In genomic region chr2:140395179-140395578, GRCm38 (mm10) we compare ENCODE assay signal across 8 mouse cellular contexts. TPM values are rescaled to one million over a fixed set of nuclear protein-coding genes. Genes with fewer than 3 reads are reported as not detected.
A peak's percentile ranks its signal among the peaks of the same experiment; 100 is the strongest.
DNase-seq lines count a peak whose midpoint lies in the region; ATAC-seq and TF ChIP-seq lines count a peak whose summit lies in the region.

TSS of gene Macrod2 (plus strand) at chr2:140395309.

- no peaks in the 10 kb centered on the region for H3K4me1 ChIP-seq in heart, embryonic 12.5 days (replicated peaks)
- H3K4me1 ChIP-seq in kidney, embryonic 16.5 days (ENCODE audit: insufficient read depth, low read length): 0 out of 2 replicates have a peak, but pooled peaks cover 4% of the 10 kb centered on the region

- under 1% methylated on average over 47 of the region's 47 CpGs for WGBS in heart, embryonic 12.5 days
- WGBS in kidney, embryonic 16.5 days: under 1% methylated on average over 41 of the region's 47 CpGs

- no peaks in the 10 kb centered on the region for H3K79me2 ChIP-seq in C2C12 (ENCODE audit: control insufficient read depth, insufficient read depth)

- peak within 1 kb of the TSS; percentile 54; the same call in 1 of the 2 replicates for H3K27ac ChIP-seq in heart, embryonic 12.5 days (ENCODE audit: poor library complexity, severe bottlenecking)
- H3K27ac ChIP-seq in kidney, embryonic 16.5 days (ENCODE audit: low read length): no peak within 1 kb of the TSS

- peak; percentile 99 for ATAC-seq in heart, embryonic 12.5 days (ENCODE audit: insufficient number of reproducible peaks, low FRiP score)
- peak; percentile 100 for ATAC-seq in kidney, embryonic 16.5 days (ENCODE audit: low FRiP score, low TSS enrichment)
- peak; percentile 80 for ATAC-seq in monocyte, adult 5-6 weeks (replicated peaks; ENCODE audit: insufficient number of reproducible peaks, low FRiP score, low TSS enrichment, poor library complexity, severe bottlenecking)

- no peaks in the 10 kb centered on the region for H3K36me3 ChIP-seq in C2C12 (ENCODE audit: control insufficient read depth, insufficient read depth)
- H3K36me3 ChIP-seq in heart, embryonic 12.5 days: no peaks in the 10 kb centered on the region
- no peaks in the 10 kb centered on the region for H3K36me3 ChIP-seq in kidney, embryonic 16.5 days (ENCODE audit: insufficient read depth, low read length)

- DNase-seq in c-Kit-negative CD71-positive TER-119-positive erythroid progenitor cells, embryonic 14.5 days (ENCODE audit: low read depth, low spot score): peak; percentile 84
- DNase-seq in fat pad, adult 2 months (ENCODE audit: extremely low read depth, low read depth, low spot score): peak; percentile 26
- DNase-seq in liver: peak; percentile 98
- peak; percentile 83 to 87 for DNase-seq in spleen, postnatal 36 days (ENCODE audit: low spot score in 2 of 2)

- peak within 1 kb of the TSS; percentile 18 for H3ac ChIP-seq in C2C12 (ENCODE audit: control insufficient read depth, insufficient read length, low read depth)

- H3K79me3 ChIP-seq in C2C12 (ENCODE audit: low read depth): no peaks in the 10 kb centered on the region

- H3K4me3 ChIP-seq in C2C12 (ENCODE audit: insufficient read depth, poor library complexity, severe bottlenecking): peak within 1 kb of the TSS; percentile 2
- H3K4me3 ChIP-seq in heart, embryonic 12.5 days: peak within 1 kb of the TSS; percentile 71
- peak within 1 kb of the TSS; percentile 81 for H3K4me3 ChIP-seq in kidney, embryonic 16.5 days (ENCODE audit: low read length)

- H3K27me3 ChIP-seq in C2C12 (ENCODE audit: control insufficient read depth, insufficient read depth, insufficient read length): peaks cover 6% of the 10 kb centered on the region
- H3K27me3 ChIP-seq in heart, embryonic 12.5 days (replicated peaks): no peaks in the 10 kb centered on the region
- H3K27me3 ChIP-seq in kidney, embryonic 16.5 days (ENCODE audit: insufficient read depth, low read length): no peaks in the 10 kb centered on the region

- no peaks in the 10 kb centered on the region for H3K9me3 ChIP-seq in heart, embryonic 12.5 days (replicated peaks)
- H3K9me3 ChIP-seq in kidney, embryonic 16.5 days (ENCODE audit: low read length): no peaks in the 10 kb centered on the region

- H3K9ac ChIP-seq in heart, embryonic 12.5 days: peak within 1 kb of the TSS; percentile 80
- H3K9ac ChIP-seq in kidney, embryonic 16.5 days (replicated peaks; ENCODE audit: low read length): peak within 1 kb of the TSS; percentile 73

- no peak for TF ChIP-seq CTCF in C2C12 (IDR thresholded peaks at IDR 0.05; ENCODE audit: control insufficient read depth, insufficient read depth, insufficient read length)

- H3K4me2 ChIP-seq in heart, embryonic 12.5 days: peak within 1 kb of the TSS; percentile 80
- H3K4me2 ChIP-seq in kidney, embryonic 16.5 days (replicated peaks; ENCODE audit: low read depth, low read length): peak within 1 kb of the TSS; percentile 95

TF ChIP-seq in C2C12, 6 proteins besides CTCF, POLR2A, EP300 and RAD21:
- no peak for TF ChIP-seq MYOD1 (IDR thresholded peaks at IDR 0.05; ENCODE audit: control insufficient read depth, insufficient read length, low read depth)
- TF ChIP-seq MAX (IDR thresholded peaks at IDR 0.05): peak; percentile 39

RNA-seq across cellular contexts. Expression of gene Macrod2, which starts in this region (rescaled TPM):
- 0.95 TPM for polyA plus RNA-seq in C2C12 (2012; fragmentation: generic; extraction: Trizol)
- 22.7 and 24.9 TPM in 2 replicates for polyA plus RNA-seq in heart, embryonic 12.5 days (2016; fragmentation: Nextera tagmentation; extraction: Ambion mirVana)
- 28.7 and 32.0 TPM in 2 replicates for polyA plus RNA-seq in kidney, embryonic 16.5 days (2015; fragmentation: Nextera tagmentation; extraction: Ambion mirVana)
- total RNA-seq in monocyte, adult 5-6 weeks (2017): 1.2 to 7.0 TPM in 2 of 3 replicates, not detected in the other

Comparison
In these comparisons a context has a peak if more than half of its experiments do, and no peak if none do; other contexts are left out.
1. RNA of gene Macrod2 (polyA plus RNA-seq): 28.7 to 32.0 TPM in kidney, embryonic 16.5 days and 22.7 to 24.9 TPM in heart, embryonic 12.5 days; 0.95 TPM in C2C12 (single experiment); every median in the first group is over 10 times any median in the second.
2. H3K4me3 ChIP-seq: peak in every context shown above with its lines; median percentile 81 in kidney, embryonic 16.5 days; 71 in heart, embryonic 12.5 days; 2 in C2C12.
3. DNase-seq: peak in every context shown above with its lines; median percentile 98 in liver; 85 in spleen, postnatal 36 days; 84 in c-Kit-negative CD71-positive TER-119-positive erythroid progenitor cells, embryonic 14.5 days; 26 in fat pad, adult 2 months.
4. Peak in every context shown above with its lines, with median percentiles within 50 percentile points of each other: ATAC-seq.